Mouse (Mus musculus): Measurements from ENCODE around the gene Mfsd10.
"Not testable (repeated sequence)": the region's sequence is repeated elsewhere in the genome, so short reads cannot be mapped to it uniquely, and the experiment has no call there.

Mfsd10 gene

GRCm38 (mm10) chr5:34607100-34607880, 29.7 kb downstream of the Mfsd10 start:
- no peak for DNase-seq (ENCODE audit: low spot score in 2 of 2)

GRCm38 (mm10) chr5:34604576-34604975, 32.4 kb downstream of the Mfsd10 start:
- no peak for DNase-seq (ENCODE audit: low spot score in 2 of 2)

GRCm38 (mm10) chr5:34593202-34593727, 43.7 kb downstream of the Mfsd10 start:
- DNase-seq (ENCODE audit: low spot score in 2 of 2): no peak

- no peak for DNase-seq (ENCODE audit: low spot score in 2 of 2)
Measured at GRCm38 (mm10) chr5:34592666-34593065, 44.3 kb downstream of the Mfsd10 start.

- not testable (repeated sequence) for DNase-seq (ENCODE audit: low spot score in 2 of 2)
Measured at GRCm38 (mm10) chr5:34592224-34592623, 44.8 kb downstream of the Mfsd10 start.

GRCm38 (mm10) chr5:34591388-34592004, 45.5 kb downstream of the Mfsd10 start:
- no peak for DNase-seq (ENCODE audit: low spot score in 2 of 2)

- no peak for DNase-seq (ENCODE audit: low spot score in 2 of 2)
Measured at GRCm38 (mm10) chr5:34590702-34591101, 46.3 kb downstream of the Mfsd10 start.

GRCm38 (mm10) chr5:34590059-34590458, 47.0 kb downstream of the Mfsd10 start:
- no peak for DNase-seq (ENCODE audit: low spot score in 2 of 2)

GRCm38 (mm10) chr5:34587881-34588280, 49.1 kb downstream of the Mfsd10 start:
- DNase-seq (ENCODE audit: low spot score in 2 of 2): no peak

- DNase-seq (ENCODE audit: low spot score in 2 of 2): no peak
Measured at GRCm38 (mm10) chr5:34585216-34585615, 51.8 kb downstream of the Mfsd10 start.

All from thymus, postnatal 10 days (tissue).